Mouse (Mus musculus): ENCODE data around the gene Nr4a2.

Nr4a2 gene

DNA sequence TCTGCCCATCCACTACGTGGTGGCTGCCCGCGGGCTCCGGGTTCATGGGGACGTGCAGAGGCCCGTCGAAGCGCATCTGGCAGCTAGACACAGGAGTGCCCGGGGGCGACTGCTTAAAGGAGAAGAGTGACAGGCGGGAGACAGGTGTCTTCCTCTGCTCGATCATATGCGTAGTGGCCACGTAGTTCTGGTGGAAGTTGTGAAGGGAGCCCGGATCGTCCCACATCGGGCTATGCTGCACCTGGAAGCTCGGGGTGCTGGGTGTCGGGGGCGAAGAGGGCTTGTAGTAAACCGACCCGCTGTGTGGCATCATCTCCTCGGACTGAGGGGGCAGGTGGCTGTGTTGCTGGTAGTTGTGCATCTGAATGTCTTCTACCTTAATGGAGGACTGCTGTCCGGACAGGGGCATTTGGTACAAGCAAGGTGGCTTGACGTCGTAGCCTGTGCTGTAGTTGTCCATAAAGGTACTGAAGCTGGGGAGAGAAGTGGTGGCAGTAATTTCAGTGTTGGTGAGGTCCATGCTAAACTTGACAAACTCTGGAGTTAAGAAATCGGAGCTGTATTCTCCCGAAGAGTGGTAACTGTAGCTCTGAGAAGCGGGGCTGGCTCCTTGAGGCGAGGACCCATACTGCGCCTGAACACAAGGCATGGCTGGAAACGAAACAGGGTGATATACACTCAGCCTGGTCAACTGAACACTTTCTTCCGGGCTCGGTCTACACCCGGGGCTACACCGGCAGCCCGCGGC lies 11.8 kb downstream of the Nr4a2 start:
- no peak for DNase-seq (ENCODE audit: low spot score in 2 of 2)

DNA sequence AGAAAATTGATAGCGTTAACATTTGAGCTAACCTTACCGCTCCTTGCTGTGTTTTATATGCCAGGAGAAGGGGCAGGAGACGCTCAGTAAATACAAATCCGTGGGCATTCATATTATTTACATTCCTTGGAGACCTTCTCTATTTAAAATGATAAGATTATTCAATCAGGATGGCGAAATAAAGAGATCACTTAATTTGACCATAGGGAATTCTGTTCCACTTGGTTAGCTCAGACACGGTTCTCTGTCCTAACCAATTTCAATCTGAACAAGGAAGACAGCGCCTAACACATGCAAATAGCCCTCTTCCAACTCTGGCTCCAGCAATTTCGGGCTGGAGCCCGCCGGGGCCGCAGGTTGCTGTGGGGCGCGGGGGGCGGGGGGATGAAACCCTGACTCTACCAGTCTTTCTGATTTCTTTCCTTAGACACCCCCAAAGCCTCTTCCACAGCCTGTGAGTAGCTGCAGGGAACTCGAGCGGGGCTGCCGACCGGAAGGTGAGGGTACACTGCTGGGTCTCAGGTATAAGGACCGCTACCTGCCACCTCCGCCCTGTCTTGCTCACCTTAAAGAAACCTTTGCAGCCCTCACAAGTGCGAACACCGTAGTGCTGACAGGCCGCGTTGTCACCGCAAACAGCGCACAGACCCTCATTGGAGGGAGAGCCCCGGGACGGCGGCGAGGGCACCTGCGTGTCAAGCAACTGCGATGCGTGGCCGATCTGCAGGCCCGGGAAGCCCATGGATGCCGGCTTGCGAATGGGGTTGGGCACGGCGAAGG lies 12.6 kb downstream of the Nr4a2 start:
- no peak for DNase-seq (ENCODE audit: low spot score in 2 of 2)

DNA sequence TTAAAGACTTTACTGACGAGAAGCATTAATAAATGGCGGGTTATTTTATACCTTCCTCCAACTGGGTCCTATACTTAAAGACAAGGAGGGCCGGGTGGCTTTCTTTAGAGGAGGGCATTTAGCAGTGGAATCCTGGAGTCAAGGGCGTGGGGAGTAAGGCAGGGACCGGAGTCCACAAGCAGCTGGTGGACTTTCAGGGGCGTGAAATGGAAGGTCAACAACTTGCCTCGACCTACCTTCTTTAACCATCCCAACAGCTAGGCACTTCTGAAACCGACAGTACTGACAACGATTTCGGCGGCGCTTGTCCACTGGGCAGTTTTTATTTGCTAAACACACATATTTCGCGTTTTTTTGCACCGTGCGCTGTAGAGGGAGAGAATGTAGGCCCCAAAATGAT lies 13.4 kb downstream of the Nr4a2 start:
- DNase-seq (ENCODE audit: low spot score in 2 of 2), result no peak

DNA sequence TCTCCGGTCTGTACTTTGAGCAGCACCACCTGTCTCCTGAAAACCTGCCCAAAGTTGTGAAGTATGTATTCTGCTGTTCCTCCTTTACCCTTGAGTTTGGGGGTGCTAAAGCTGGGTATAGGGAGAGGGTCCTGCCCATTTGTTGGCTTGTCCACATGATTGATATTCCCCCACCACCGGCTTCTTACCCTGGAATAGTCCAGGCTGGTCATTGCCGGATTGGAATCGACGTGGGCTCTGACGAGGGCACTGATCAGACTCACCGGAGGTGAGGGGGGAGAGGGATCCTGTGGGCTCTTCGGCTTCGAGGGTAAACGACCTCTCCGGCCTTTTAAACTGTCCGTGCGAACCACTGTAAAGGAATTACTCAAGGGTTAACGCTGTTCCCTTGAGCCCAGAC lies 13.9 kb downstream of the Nr4a2 start:
- DNase-seq (ENCODE audit: low spot score in 2 of 2), result no peak

DNA sequence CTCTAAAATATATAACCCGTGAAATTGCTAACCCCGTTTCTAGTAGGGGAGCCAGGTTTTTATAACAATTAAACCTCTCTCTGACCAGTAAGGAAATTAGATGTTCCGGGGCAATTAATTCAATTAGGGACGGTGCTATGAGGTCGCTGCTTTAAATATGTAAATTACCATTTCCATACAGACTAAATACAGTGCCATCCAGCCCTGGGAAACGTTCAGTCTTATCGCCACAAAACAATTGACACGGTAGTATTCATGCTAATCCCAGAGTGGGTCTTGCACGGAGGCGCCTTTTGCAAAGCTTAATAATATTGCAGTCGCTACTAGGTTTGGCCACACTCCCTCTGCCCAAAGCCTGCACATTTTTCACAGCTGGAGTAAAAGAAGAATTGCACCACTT lies 14.5 kb downstream of the Nr4a2 start:
- DNase-seq (ENCODE audit: low spot score in 2 of 2), result no peak

DNA sequence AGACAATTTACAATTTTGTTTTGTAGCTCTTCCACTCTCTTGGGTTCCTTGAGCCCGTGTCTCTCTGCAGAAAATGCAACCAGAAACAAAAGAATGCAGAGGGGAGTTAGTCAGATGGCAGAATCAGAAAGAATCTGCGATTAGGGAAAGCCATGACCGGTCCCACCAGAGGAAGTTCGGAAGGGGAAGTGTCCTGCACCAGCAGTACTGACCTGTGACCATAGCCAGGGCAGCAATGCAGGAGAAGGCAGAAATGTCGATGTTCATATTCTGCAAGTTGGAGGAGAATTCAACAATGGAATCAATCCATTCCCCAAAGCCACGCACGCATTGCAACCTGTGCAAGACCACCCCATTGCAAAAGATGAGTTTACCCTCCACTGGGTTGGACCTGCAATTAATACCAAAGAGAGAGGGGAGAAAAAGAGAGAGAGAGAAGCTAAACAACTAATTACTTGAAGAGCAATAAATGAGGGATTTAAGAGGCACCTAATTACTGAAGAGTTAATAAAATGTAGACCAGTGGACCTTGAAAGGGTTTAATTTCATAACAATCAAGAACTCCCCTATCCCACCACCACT lies 15.4 kb downstream of the Nr4a2 start:
- no peak for DNase-seq (ENCODE audit: low spot score in 2 of 2)

DNA sequence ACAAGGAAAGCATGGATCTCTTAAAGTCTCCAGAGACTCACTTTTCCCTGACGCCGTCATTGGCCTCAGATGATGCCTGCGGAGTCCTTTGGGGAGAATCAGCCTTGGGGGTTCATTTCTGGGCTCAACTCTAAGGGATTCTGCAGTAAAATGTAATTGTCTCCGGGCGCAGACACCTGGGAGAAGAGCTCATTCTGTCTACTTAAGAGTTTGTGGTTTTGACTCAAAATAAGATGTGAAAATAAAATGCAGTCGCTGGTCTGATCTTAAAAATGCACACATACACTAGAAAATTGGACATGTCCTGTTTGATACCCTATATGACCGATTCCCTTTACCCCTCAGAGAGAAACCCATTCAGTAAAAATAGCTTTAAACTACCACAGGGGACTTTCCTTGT lies 18.4 kb downstream of the Nr4a2 start:
- DNase-seq (ENCODE audit: low spot score in 2 of 2), result no peak

DNA sequence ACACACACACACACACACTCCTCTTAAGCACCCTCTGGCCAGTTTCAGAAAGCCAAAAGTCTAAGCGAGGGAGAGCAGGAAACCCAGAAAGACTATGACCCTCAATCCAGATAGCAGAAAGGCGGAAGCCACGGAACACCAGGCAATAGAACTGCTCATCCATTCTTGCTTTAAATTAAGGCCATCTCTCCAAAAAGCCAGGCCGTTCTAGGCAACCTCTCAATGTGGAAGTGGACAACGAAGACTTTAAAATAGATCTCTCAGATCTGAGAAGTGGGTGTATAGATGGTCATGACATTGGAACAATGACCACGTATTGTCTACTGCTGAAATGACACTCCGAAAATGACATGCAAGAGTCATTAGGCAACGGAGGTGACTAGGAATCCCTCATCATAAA lies 19.1 kb downstream of the Nr4a2 start:
- no peak for DNase-seq (ENCODE audit: low spot score in 2 of 2)

DNA sequence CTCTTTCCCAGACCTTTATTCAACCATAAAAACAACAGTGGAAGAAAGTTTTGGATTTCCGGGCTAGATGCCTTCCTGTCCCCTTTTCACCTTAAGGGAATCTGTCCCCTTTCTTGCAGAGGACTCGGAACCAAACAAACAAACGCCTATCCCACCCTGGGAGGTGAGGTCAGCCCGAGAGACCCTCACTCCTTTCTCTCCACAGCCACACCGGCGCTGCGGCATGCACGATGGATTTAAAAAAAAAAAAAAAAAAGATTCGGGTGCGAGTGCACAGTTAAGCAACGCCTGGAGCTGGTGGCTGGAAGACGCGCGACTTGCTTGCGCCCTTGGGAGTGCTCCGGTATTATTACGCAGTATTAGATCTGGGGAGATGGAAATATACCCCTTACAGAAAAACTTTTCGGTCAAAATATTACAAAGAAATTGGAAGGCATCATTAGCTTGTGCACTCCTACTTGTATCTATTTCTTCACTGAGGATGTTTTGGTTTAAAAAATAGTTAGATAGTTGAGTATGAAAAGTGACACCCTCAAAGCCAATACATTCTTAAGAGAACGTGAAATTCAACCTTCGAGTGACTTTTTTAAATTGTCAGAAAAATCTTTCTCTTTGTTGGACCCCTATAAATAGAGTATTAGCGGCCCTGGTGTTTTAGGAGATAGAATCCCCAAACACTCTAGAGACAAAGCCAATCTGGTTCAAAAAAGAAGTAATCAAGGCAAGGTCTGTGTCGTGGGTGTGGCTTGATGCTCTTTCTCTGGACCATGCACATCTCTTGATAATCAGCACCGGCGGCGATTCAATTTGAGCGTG lies 19.8 kb downstream of the Nr4a2 start:
- no peak for DNase-seq (ENCODE audit: low spot score in 2 of 2)

DNA sequence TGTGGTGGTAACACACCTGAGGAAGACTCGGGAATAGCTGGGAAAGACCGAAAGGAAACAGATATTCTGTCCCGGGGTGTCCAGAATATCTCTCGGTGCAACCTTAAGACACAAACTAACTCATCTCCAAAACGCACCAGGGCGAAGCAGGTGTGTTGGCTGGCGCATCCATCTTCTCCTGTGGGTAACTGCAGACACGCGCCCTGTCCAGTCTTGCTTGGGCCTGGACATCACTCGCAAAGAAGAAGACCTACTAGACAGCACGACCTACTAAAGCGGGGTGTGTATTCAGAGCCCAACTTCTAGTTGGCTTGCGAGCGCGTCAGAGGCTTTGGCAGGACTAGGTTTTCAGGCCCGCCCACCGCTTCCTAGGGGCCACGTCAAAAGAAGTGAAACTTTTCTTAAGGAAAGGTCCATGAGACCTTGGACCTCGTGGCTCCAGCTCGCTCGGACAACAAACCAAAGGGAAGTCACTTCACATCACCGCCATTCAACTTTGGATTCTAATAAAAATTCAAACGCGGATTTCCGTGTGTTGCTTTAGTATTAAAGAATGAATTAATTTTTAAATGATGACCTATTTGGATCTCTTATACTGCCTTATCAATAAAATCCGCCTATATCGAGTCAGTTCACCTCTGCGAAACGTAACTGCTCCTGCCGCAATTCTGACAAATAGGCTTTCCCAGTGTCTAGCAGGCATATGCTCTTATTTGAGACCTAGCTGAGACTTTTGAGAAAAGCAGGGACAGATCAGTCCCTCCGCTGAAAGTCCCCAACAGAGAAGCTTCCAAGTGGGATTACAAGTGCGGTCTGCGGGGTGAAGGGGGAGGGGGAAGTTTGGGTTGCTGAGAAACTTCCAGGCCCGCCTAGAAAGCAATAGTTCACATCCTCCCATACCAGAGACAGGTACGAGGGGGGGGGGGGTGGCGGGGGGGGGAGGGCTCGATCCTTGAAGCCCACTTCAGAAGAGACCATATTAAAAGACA lies 20.7 kb downstream of the Nr4a2 start:
- no peak for DNase-seq (ENCODE audit: low spot score in 2 of 2)

DNA sequence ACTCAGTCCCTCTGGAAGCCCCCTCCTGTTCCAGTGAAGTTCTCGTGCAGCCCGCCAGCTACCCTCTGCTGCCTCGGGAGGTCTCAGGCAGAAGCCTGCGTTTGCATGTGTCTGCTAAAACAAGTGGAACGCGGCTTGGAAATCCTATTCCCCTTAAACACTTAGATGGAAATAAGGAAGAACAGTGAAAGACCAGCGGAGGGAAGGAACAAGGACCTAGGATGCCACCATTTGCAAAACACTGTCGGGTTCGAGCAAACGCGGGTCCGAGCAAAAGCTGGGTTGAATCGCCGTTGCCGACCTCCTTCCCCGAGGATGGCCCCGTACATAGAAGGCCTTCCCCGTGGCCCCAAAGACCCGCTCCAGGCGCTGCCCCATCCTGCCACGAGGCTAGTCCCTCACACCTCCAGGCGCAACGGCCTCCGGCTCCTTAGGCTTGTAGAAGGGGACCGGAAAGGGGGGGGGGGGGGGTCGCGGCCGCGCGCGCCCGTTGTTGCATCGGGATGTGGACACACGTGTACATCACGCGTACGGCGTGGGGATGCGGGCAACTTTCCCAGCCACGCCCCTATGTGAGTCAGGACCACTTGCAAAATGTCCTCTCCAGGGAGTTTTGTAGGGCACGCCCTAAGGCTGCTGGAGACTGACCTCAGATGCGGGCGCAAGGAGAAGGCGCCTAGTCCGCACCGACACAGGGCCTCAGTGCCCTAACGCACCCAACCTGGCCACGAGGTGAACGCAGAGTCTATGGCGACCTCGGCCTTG lies 21.5 kb downstream of the Nr4a2 start:
- no peak for DNase-seq (ENCODE audit: low spot score in 2 of 2)

DNA sequence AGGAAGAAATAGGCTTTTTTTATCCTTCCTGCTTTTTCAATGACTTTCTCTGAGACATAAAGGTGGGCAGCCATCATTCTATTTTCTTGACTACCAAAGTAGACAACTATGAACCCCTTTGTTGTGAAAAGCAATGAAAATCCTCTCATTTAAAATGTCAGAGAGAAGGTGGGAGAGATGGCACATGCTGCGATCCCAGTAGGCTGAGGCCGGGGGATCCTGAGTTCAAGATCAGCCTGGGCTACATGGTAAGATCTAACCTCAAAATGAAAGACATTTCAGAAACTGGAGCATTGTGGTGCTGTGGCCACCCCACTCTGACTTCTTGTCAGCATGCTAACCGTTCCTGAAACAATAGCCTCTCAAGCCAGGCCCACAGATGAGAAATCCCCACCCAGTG lies 23.6 kb downstream of the Nr4a2 start:
- no peak for DNase-seq (ENCODE audit: low spot score in 2 of 2)

DNA sequence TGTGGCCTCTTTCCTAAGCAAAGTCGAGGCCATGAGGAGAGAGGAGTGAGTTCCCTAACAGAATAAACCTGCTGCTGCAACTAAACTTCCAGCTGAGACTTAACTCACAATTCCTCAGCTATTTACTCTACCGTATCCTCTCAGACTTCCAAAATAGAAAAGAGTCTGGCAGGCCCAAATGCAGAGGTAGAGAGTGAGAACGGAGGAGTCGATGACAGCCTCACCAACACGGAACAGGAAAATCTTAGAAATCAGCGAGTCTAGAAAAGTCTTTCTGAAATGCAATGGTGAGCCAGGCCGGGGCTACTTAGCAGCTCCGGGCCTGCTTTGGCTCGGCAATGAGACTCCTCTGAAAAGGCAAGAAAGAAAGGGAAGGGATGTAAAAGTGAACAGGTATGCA lies 51.4 kb downstream of the Nr4a2 start:
- no peak for DNase-seq (ENCODE audit: low spot score in 2 of 2)

DNA sequence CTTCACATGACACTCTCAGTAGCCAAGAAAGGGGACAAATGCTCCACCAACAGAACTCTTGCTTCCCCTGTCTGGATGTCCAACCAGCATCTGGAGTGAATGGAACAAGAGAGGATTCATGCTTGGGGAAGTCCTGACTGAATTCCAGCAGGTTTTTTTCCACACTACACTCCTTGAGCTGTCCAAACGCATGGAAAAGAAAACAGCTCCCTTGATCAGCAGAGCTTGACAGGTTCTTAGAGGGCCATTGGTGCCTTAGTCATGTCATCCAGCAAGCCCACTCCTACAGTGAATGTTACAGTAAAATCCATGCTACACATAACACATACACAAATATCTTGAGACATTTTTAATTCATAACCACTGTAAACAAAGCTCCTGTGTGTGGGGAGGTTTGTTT lies 60.3 kb downstream of the Nr4a2 start:
- no peak for DNase-seq (ENCODE audit: low spot score in 2 of 2)
